Mouse (Mus musculus) lung, embryonic 16.5 days (tissue): ENCODE data around the gene Pitpnm2. TPM values are rescaled to one million over a fixed set of nuclear protein-coding genes. Genes with fewer than 3 reads are reported as not detected.
"Not testable (repeated sequence)": the region's sequence is repeated elsewhere in the genome, so short reads cannot be mapped to it uniquely, and the experiment has no call there.

Source experiments
- ATAC-seq: fragments of 200-750 bp; cut with Nextera tagmentation; 2 replicates; pipeline ENCODE4 v1.8.0; 2017; ENCODE audit warnings: low read depth, mild to moderate bottlenecking, moderate library complexity
- H3K27ac ChIP-seq: fragments of 300-500 bp; sonication (generic); 2 replicates; pipeline ENCODE4 v1.5.1; 2014; ENCODE audit warnings: mild to moderate bottlenecking, control low read depth, low read length
- H3K27me3 ChIP-seq: fragments of 300-500 bp; sonication (generic); 2 replicates; pipeline ENCODE4 v1.6.1; 2014; ENCODE audit warnings: low read depth, low read length, mixed read lengths; ENCODE audit not compliant: control insufficient read depth, insufficient read depth
- H3K36me3 ChIP-seq: fragments of 300-500 bp; sonication (generic); 2 replicates; pipeline ENCODE4 v1.6.1; 2014; ENCODE audit warnings: low read length; ENCODE audit not compliant: control insufficient read depth, insufficient read depth
- H3K4me1 ChIP-seq: fragments of 300-500 bp; sonication (generic); replicated peaks from 2 replicates; pipeline ENCODE4 v1.6.1; 2014; ENCODE audit warnings: low read length, mixed read lengths; ENCODE audit not compliant: control insufficient read depth, insufficient read depth
- H3K4me2 ChIP-seq: fragments of 300-500 bp; sonication (generic); 2 replicates; pipeline ENCODE4 v1.6.1; 2014; ENCODE audit warnings: low read depth, low read length, control low read depth
- H3K4me3 ChIP-seq: fragments of 300-500 bp; sonication (generic); 2 replicates; pipeline ENCODE4 v1.5.1; 2014; ENCODE audit warnings: mild to moderate bottlenecking, low read length, control low read depth
- H3K9ac ChIP-seq: fragments of 300-500 bp; sonication (generic); 2 replicates; pipeline ENCODE4 v1.6.1; 2014; ENCODE audit warnings: low read length, control low read depth
- H3K9me3 ChIP-seq: fragments of 300-500 bp; sonication (generic); 2 replicates; pipeline ENCODE4 v1.6.1; 2016; ENCODE audit warnings: low read length; ENCODE audit not compliant: control insufficient read depth
- WGBS: fragments of 180-500 bp; shearing (Covaris S2); extraction: QIAGEN DNeasy Blood & Tissue Kit; methylation state at CpG from one replicate; pipeline ENCODE4 v1.1.7; 2014; 5-methylcytosine and 5-hydroxymethylcytosine counted together
- polyA plus RNA-seq: library from polyadenylated mRNA; unstranded; fragments of >200 nt; fragmentation: Nextera tagmentation; extraction: Ambion mirVana; gene quantifications from 2 replicates; pipeline ENCODE4 v1.2.1, GENCODE M21; 2015

Gene Pitpnm2
- polyA plus RNA-seq, 1 experiment from 2014 or later: 6.6 TPM

GRCm38 (mm10) chr5:124219431-124219830 is 30.1 kb downstream of the Pitpnm2 start:
- Histone ChIP-seq H3K27me3 (no peaks in the 10 kb centered on the region), H3K4me2 (no peak overlapping the region), H3K4me3 (no peak overlapping the region), H3K9me3 (no peaks in the 10 kb centered on the region), H3K36me3 (no peaks in the 10 kb centered on the region), H3K27ac (no peak overlapping the region), H3K4me1 (peaks cover 45% of the 10 kb centered on the region), H3K9ac (no peak overlapping the region)
- 79% methylated on average over 10 of the region's 10 CpGs for WGBS
- ATAC-seq: no peak

DNA sequence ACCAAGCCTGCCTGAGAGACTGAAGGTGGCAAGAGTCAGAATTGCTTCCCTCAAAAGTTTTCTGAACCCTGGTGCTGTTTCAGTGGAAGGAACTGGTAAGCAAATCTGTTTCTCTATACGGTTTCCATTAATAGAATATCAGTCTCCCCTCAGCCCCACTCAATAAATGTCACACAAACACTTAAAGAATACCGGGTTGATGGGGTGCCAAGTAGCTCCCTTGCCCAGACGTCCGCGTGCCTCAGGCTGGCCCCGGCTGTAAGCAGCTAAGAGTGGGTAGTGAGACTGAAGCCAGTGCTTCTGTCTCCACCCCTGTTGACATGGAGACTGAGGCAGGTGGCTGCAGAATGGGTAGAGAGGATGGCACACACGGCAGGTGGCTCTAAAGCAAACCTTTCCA is 30.6 kb downstream of the Pitpnm2 start:
- H3K27me3 ChIP-seq: no peaks in the 10 kb centered on the region
- H3K4me3 ChIP-seq: no peak overlapping the region
- no peak overlapping the region for H3K9ac ChIP-seq
- peak overlapping the region; percentile 41; the same call in 1 of the 2 replicates for H3K27ac ChIP-seq
- peaks cover 43% of the 10 kb centered on the region for H3K4me1 ChIP-seq
- 14% methylated on average over 7 of the region's 7 CpGs for whole genome bisulfite sequencing
- no peak overlapping the region for H3K4me2 ChIP-seq
- ATAC-seq: peak; percentile 34; the same call in 1 of the 2 replicates
- no peaks in the 10 kb centered on the region for H3K36me3 ChIP-seq
- no peaks in the 10 kb centered on the region for H3K9me3 ChIP-seq

- Histone ChIP-seq H3K4me1 (peaks cover 39% of the 10 kb centered on the region), H3K4me2 (no peak overlapping the region)
Measured at GRCm38 (mm10) chr5:124217566-124218249, 31.9 kb downstream of the Pitpnm2 start.

GRCm38 (mm10) chr5:124217092-124217491 is 32.5 kb downstream of the Pitpnm2 start:
- not testable (repeated sequence) for H3K9me3 ChIP-seq, H3K36me3 ChIP-seq, H3K4me3 ChIP-seq, H3K27ac ChIP-seq, H3K9ac ChIP-seq, H3K27me3 ChIP-seq, H3K4me2 ChIP-seq, ATAC-seq
- peaks cover 35% of the 10 kb centered on the region for H3K4me1 ChIP-seq
- WGBS: 84% methylated on average over 5 of the region's 5 CpGs

More at GRCm38 (mm10) chr5:124217566-124218249, 31.9 kb downstream of the Pitpnm2 start:
- Histone ChIP-seq H3K27ac (no peak overlapping the region), H3K27me3 (no peaks in the 10 kb centered on the region), H3K4me3 (no peak overlapping the region), H3K36me3 (no peaks in the 10 kb centered on the region), H3K9me3 (no peaks in the 10 kb centered on the region), H3K9ac (no peak overlapping the region)
- no peak for ATAC-seq
- 65% methylated on average over 8 of the region's 8 CpGs for WGBS

GRCm38 (mm10) chr5:124216403-124216802 is 33.2 kb downstream of the Pitpnm2 start:
- H3K4me1 ChIP-seq: peaks cover 29% of the 10 kb centered on the region
- no peaks in the 10 kb centered on the region for H3K9me3 ChIP-seq
- 91% methylated on average over 6 of the region's 6 CpGs for WGBS
- no peak overlapping the region for H3K27ac ChIP-seq
- H3K36me3 ChIP-seq: no peaks in the 10 kb centered on the region
- ATAC-seq: no peak
- no peaks in the 10 kb centered on the region for H3K27me3 ChIP-seq
- H3K4me3 ChIP-seq: no peak overlapping the region
- H3K9ac ChIP-seq: no peak overlapping the region
- H3K4me2 ChIP-seq: no peak overlapping the region

- no peak overlapping the region for H3K4me2 ChIP-seq
- H3K36me3 ChIP-seq: no peaks in the 10 kb centered on the region
- no peak for ATAC-seq
- H3K9ac ChIP-seq: no peak overlapping the region
- no peaks in the 10 kb centered on the region for H3K27me3 ChIP-seq
- H3K27ac ChIP-seq: peak overlapping the region; percentile 81
- no peaks in the 10 kb centered on the region for H3K9me3 ChIP-seq
- H3K4me3 ChIP-seq: no peak overlapping the region
- WGBS: 73% methylated on average over 10 of the region's 10 CpGs
- H3K4me1 ChIP-seq: peaks cover 22% of the 10 kb centered on the region
Measured at GRCm38 (mm10) chr5:124215647-124216046, 33.9 kb downstream of the Pitpnm2 start.

DNA sequence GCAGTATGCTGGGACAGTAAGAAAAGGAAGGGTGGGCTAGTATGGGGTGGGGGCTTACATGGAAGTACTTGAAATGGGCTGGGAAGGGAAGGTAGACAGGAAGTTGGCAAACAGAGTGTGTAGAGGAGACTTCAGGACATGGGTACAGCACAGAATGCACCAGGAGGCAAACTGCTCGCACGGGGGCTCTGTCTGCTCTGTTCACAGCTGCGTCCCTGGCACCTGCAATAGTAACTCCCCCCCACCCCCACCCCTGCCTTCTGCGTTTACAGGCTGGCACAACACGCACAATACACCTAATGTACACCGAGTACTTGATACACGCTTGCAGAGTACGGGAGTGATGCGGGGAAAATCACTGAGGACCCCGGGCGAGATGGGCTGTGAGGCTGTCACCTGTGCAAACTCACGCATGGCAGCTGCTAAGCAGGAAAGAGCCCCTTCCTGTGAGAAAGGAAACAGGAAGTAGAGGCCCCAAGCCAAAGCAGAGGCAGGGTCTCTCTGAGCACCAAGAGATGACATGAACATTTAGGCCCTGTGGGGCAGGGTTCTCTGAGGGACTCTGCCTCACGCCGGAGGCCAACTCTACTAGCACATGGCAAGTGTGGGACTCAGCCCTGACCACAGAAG is 34.9 kb downstream of the Pitpnm2 start:
- ATAC-seq: 0 out of 2 replicates have a peak, but pooled peaks have one; percentile 20
- 75% methylated on average over 14 of the region's 14 CpGs for WGBS
- Histone ChIP-seq H3K9ac (no peak overlapping the region; the same call in 1 of the 2 replicates), H3K27ac (peak overlapping the region; percentile 81), H3K27me3 (no peaks in the 10 kb centered on the region), H3K9me3 (no peaks in the 10 kb centered on the region), H3K4me2 (no peak overlapping the region), H3K36me3 (no peaks in the 10 kb centered on the region), H3K4me3 (no peak overlapping the region), H3K4me1 (peaks cover 22% of the 10 kb centered on the region)

- Histone ChIP-seq H3K9ac (peak overlapping the region; percentile 28), H3K4me3 (no peak overlapping the region), H3K27ac (peak overlapping the region; percentile 84), H3K9me3 (no peaks in the 10 kb centered on the region), H3K27me3 (no peaks in the 10 kb centered on the region), H3K36me3 (no peaks in the 10 kb centered on the region), H3K4me1 (peaks cover 14% of the 10 kb centered on the region), H3K4me2 (no peak overlapping the region)
- WGBS: 63% methylated on average over 13 of the region's 13 CpGs
- ATAC-seq: peak; percentile 74
Measured at GRCm38 (mm10) chr5:124213588-124214469, 35.7 kb downstream of the Pitpnm2 start.

GRCm38 (mm10) chr5:124211669-124212068 is 37.9 kb downstream of the Pitpnm2 start:
- H3K9ac ChIP-seq: no peak overlapping the region

More at GRCm38 (mm10) chr5:124211669-124212068, 37.9 kb downstream of the Pitpnm2 start:
- Histone ChIP-seq H3K36me3 (no peaks in the 10 kb centered on the region), H3K27ac (no peak overlapping the region), H3K4me2 (no peak overlapping the region), H3K9me3 (no peaks in the 10 kb centered on the region), H3K27me3 (no peaks in the 10 kb centered on the region), H3K4me3 (no peak overlapping the region), H3K4me1 (peaks cover 14% of the 10 kb centered on the region)
- WGBS: 76% methylated on average over 2 of the region's 2 CpGs
- no peak for ATAC-seq
